ENCODE assay signal across 14 mouse cellular contexts in the genomic region with DNA sequence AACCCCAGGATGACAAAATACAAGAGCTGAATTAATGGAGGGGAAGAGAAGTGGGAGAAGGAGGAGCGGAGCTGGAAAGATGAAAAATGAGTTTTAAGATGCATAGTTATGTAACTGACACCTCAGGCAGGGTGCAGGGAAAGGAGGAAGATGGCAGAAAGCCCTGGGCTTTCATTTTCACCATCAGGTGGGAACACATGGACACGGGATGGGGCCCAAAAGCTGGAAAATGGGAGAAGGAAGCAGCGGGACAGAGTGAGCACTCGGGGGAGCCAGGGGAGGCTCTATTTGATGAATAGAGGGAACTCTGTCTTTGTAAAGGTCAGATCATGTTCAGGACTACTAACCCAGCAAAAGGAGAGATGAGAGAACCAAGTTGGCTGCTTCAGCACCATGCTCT.
"Had no signal": no experiment of that assay in that cellular context is flagged by ENCODE, and none has a peak within 500 bp of the region (broad histone marks: within the 10 kb centered on the region; RNA-seq: fewer than 3 reads in every experiment).

No protein-coding gene starts in this region.

- H3K4me3 ChIP-seq: kidney, embryonic 15.5 days; left cerebral cortex, adult 2 months; limb, embryonic 10.5 days; liver, embryonic 13.5 days; lung, embryonic 15.5 days; megakaryocyte, embryonic 14.5 days; midbrain, embryonic 12.5 days had no signal

- H3K27me3 ChIP-seq: kidney, embryonic 15.5 days; liver, embryonic 13.5 days; lung, embryonic 15.5 days; megakaryocyte, embryonic 14.5 days; midbrain, embryonic 12.5 days had no signal

- H3K27ac ChIP-seq: kidney, embryonic 15.5 days; left cerebral cortex, adult 2 months; limb, embryonic 10.5 days; liver, embryonic 13.5 days; lung, embryonic 15.5 days; macrophage; midbrain, embryonic 12.5 days had no signal

- H3K9me3 ChIP-seq: kidney, embryonic 15.5 days; limb, embryonic 10.5 days; liver, embryonic 13.5 days; lung, embryonic 15.5 days; midbrain, embryonic 12.5 days had no signal

- H3K4me1 ChIP-seq: liver, embryonic 13.5 days; lung, embryonic 15.5 days; megakaryocyte, embryonic 14.5 days had no signal

- H3K36me3 ChIP-seq: kidney, embryonic 15.5 days; limb, embryonic 10.5 days; liver, embryonic 13.5 days; lung, embryonic 15.5 days; midbrain, embryonic 12.5 days had no signal

- DNase-seq: kidney, adult 2 months; kidney, postnatal 14 days; liver, embryonic 13.5 days; liver, postnatal 0 days; lung, postnatal 14 days; thymus, adult 2 months; thymus, postnatal 25 days had no signal
